Comparison of ENCODE assay signal across 8 mouse cellular contexts in genomic region chr3:53029046-53029445, GRCm38 (mm10). TPM values are rescaled to one million over a fixed set of nuclear protein-coding genes. Genes with fewer than 3 reads are reported as not detected.
A peak's percentile ranks its signal among the peaks of the same experiment; 100 is the strongest.
DNase-seq lines count a peak whose midpoint lies in the region; ATAC-seq and TF ChIP-seq lines count a peak whose summit lies in the region.

No protein-coding gene starts in this region.

- ATAC-seq in forebrain, embryonic 15.5 days (replicated peaks), result 0 out of 2 replicates have a peak, but pooled peaks have one; percentile 43
- ATAC-seq in liver, postnatal 0 days, result no peak

- no peak for TF ChIP-seq EP300 in liver, postnatal 0 days (IDR thresholded peaks at IDR 0.05; ENCODE audit: low read depth)

- H3K4me2 ChIP-seq in forebrain, embryonic 15.5 days (replicated peaks), result no peak overlapping the region
- no peak overlapping the region for H3K4me2 ChIP-seq in liver, postnatal 0 days (ENCODE audit: low read depth, low read length)

- H3K27ac ChIP-seq in forebrain, embryonic 15.5 days (replicated peaks), result no peak overlapping the region
- no peak overlapping the region for H3K27ac ChIP-seq in liver, postnatal 0 days (ENCODE audit: low read depth)

- H3K27me3 ChIP-seq in E14TG2a.4 (ENCODE audit: insufficient read depth, low read length), result peaks cover 3% of the 10 kb centered on the region; the same call in 1 of the 2 replicates
- H3K27me3 ChIP-seq in forebrain, embryonic 15.5 days, result no peaks in the 10 kb centered on the region
- peaks cover 4% of the 10 kb centered on the region; the same call in 1 of the 2 replicates for H3K27me3 ChIP-seq in liver, postnatal 0 days (ENCODE audit: insufficient read depth, low read length)

- DNase-seq in 3T3-L1 (ENCODE audit: low read depth, low spot score), result peak; percentile 90
- DNase-seq in c-Kit-positive CD71-negative TER-119-negative erythroid progenitor cells, embryonic 14.5 days (ENCODE audit: low read depth), result peak; percentile 56
- DNase-seq in kidney, adult 9 months, result peak; percentile 75
- peak; percentile 76 for DNase-seq in liver, postnatal 0 days
- peak; percentile 59 for DNase-seq in right cerebral cortex, adult 18-20 months
- DNase-seq in urinary bladder, postnatal 36 days (ENCODE audit: low spot score in 2 of 2), result peak; percentile 51 to 70

- H3K9me3 ChIP-seq in E14TG2a.4 (ENCODE audit: low read length), result no peaks in the 10 kb centered on the region
- H3K9me3 ChIP-seq in forebrain, embryonic 15.5 days, result no peaks in the 10 kb centered on the region
- no peaks in the 10 kb centered on the region for H3K9me3 ChIP-seq in liver, postnatal 0 days (ENCODE audit: low read length)

- WGBS in forebrain, embryonic 15.5 days, result 21% methylated on average over 7 of the region's 7 CpGs
- 19% methylated on average over 7 of the region's 7 CpGs for WGBS in liver, postnatal 0 days (ENCODE audit: insufficient replicate concordance)

- peaks cover 5% of the 10 kb centered on the region for H3K4me1 ChIP-seq in E14TG2a.4 (replicated peaks; ENCODE audit: low read depth, low read length)
- no peaks in the 10 kb centered on the region for H3K4me1 ChIP-seq in forebrain, embryonic 15.5 days
- H3K4me1 ChIP-seq in liver, postnatal 0 days (ENCODE audit: insufficient read depth), result peaks cover 3% of the 10 kb centered on the region; the same call in 1 of the 2 replicates

- H3K36me3 ChIP-seq in E14TG2a.4 (ENCODE audit: insufficient read depth, low read length), result no peaks in the 10 kb centered on the region
- H3K36me3 ChIP-seq in forebrain, embryonic 15.5 days, result no peaks in the 10 kb centered on the region
- no peaks in the 10 kb centered on the region for H3K36me3 ChIP-seq in liver, postnatal 0 days (replicated peaks; ENCODE audit: insufficient read depth, low read length)

- H3K9ac ChIP-seq in forebrain, embryonic 15.5 days (replicated peaks), result no peak overlapping the region
- H3K9ac ChIP-seq in liver, postnatal 0 days (replicated peaks), result no peak overlapping the region

- H3K4me3 ChIP-seq in E14TG2a.4 (replicated peaks; ENCODE audit: low read length), result no peak overlapping the region
- no peak overlapping the region for H3K4me3 ChIP-seq in forebrain, embryonic 15.5 days
- no peak overlapping the region for H3K4me3 ChIP-seq in liver, postnatal 0 days (ENCODE audit: low read depth, low read length)

- TF ChIP-seq CTCF in E14TG2a.4 (conservative IDR thresholded peaks at IDR 0.05; ENCODE audit: low read length), result peak; percentile 81
- TF ChIP-seq CTCF in liver, postnatal 0 days (IDR thresholded peaks at IDR 0.05; ENCODE audit: low read depth), result peak; percentile 75

RNA-seq across cellular contexts. Expression of gene Cog6, which starts 12.0 kb away (rescaled TPM):
- 63.9 and 72.0 TPM in 2 replicates for polyA plus RNA-seq in forebrain, embryonic 15.5 days (2015; fragmentation: Nextera tagmentation; extraction: Ambion mirVana)
- 8.8 and 11.1 TPM in 2 replicates for polyA plus RNA-seq in liver, postnatal 0 days (2015; fragmentation: Nextera tagmentation; extraction: Ambion mirVana)

RNA-seq across cellular contexts. Expression of gene Lhfp, which starts 12.3 kb away (rescaled TPM):
- 40.1 and 41.0 TPM in 2 replicates for polyA plus RNA-seq in forebrain, embryonic 15.5 days (2015; fragmentation: Nextera tagmentation; extraction: Ambion mirVana)
- polyA plus RNA-seq in liver, postnatal 0 days (2015; fragmentation: Nextera tagmentation; extraction: Ambion mirVana), result 9.6 and 10.4 TPM in 2 replicates
